Mouse (Mus musculus): ENCODE data around the gene Map3k5.

The Map3k5 gene

GRCm38 (mm10) chr10:20107031-20107430 is 172.8 kb downstream of the Map3k5 start:
- DNase-seq (ENCODE audit: low spot score in 2 of 2): no peak

GRCm38 (mm10) chr10:20111508-20111907 is 177.2 kb downstream of the Map3k5 start:
- no peak for DNase-seq (ENCODE audit: low spot score in 2 of 2)

GRCm38 (mm10) chr10:20112026-20112973 is 178.0 kb downstream of the Map3k5 start:
- no peak for DNase-seq (ENCODE audit: low spot score in 2 of 2)

- DNase-seq (ENCODE audit: low spot score in 2 of 2): no peak
Observed at GRCm38 (mm10) chr10:20119504-20120425, 185.5 kb downstream of the Map3k5 start.

GRCm38 (mm10) chr10:20121981-20122380 is 187.7 kb downstream of the Map3k5 start:
- no peak for DNase-seq (ENCODE audit: low spot score in 2 of 2)

GRCm38 (mm10) chr10:20123401-20123800 is 189.1 kb downstream of the Map3k5 start:
- peak in 1 of 2 experiments; percentile 34 for DNase-seq (ENCODE audit: low spot score in 2 of 2)

GRCm38 (mm10) chr10:20124576-20124975 is 190.3 kb downstream of the Map3k5 start:
- DNase-seq (ENCODE audit: low spot score in 2 of 2): no peak

GRCm38 (mm10) chr10:20125226-20125625 is 191.0 kb downstream of the Map3k5 start:
- DNase-seq (ENCODE audit: low spot score in 2 of 2): peak in 1 of 2 experiments; percentile 44

- no peak for DNase-seq (ENCODE audit: low spot score in 2 of 2)
Observed at GRCm38 (mm10) chr10:20132933-20133652, 198.8 kb downstream of the Map3k5 start.

- DNase-seq (ENCODE audit: low spot score in 2 of 2): no peak
Observed at GRCm38 (mm10) chr10:20135350-20136058, 201.2 kb downstream of the Map3k5 start.

GRCm38 (mm10) chr10:20136505-20136904 is 202.2 kb downstream of the Map3k5 start:
- DNase-seq (ENCODE audit: low spot score in 2 of 2): no peak

- DNase-seq (ENCODE audit: low spot score in 2 of 2): no peak
Observed at GRCm38 (mm10) chr10:20141376-20141775, 207.1 kb downstream of the Map3k5 start.

- DNase-seq (ENCODE audit: low spot score in 2 of 2): peak; percentile 22 to 25
Observed at GRCm38 (mm10) chr10:20148130-20148772, 214.0 kb downstream of the Map3k5 start, which contains the start of gene Map7. TSS of gene Map7 (plus strand) at chr10:20148471.

GRCm38 (mm10) chr10:20148773-20149120 is 214.5 kb downstream of the Map3k5 start:
- peak; percentile 68 for DNase-seq (ENCODE audit: low spot score in 2 of 2)

GRCm38 (mm10) chr10:20149121-20149834 is 215.0 kb downstream of the Map3k5 start:
- DNase-seq (ENCODE audit: low spot score in 2 of 2): peak; percentile 33 to 44

- DNase-seq (ENCODE audit: low spot score in 2 of 2): no peak
Observed at GRCm38 (mm10) chr10:20149835-20150355, 215.6 kb downstream of the Map3k5 start.

GRCm38 (mm10) chr10:20152131-20152530 is 217.9 kb downstream of the Map3k5 start:
- no peak for DNase-seq (ENCODE audit: low spot score in 2 of 2)

GRCm38 (mm10) chr10:20153507-20153906 is 219.2 kb downstream of the Map3k5 start:
- no peak for DNase-seq (ENCODE audit: low spot score in 2 of 2)

- DNase-seq (ENCODE audit: low spot score in 2 of 2): no peak
Observed at GRCm38 (mm10) chr10:20155401-20155800, 221.1 kb downstream of the Map3k5 start.
